Mouse (Mus musculus) T-cell, adult 66 days (primary cell): ENCODE measurements around the gene Sbf2. TPM values are rescaled to one million over a fixed set of nuclear protein-coding genes. Genes with fewer than 3 reads are reported as not detected.

ENCODE experiments used
- total RNA-seq, 2 experiments: library from RNA; stranded (reverse); gene quantifications; 3 replicates in 1 of 2; 4 replicates in 1 of 2; pipeline ENCODE4 v1.2.4; 2023

The Sbf2 gene
- 10 to 100 TPM in 1 of 2 experiments, 1 to 10 TPM in 1; 9.7 to 11.5 TPM for total RNA-seq

GRCm38 (mm10) chr7:110614133-110615063, at the start of gene Sbf2:
TSS of gene Sbf2 (minus strand) at chr7:110614922.

GRCm38 (mm10) chr7:110627486-110628272, 13.0 kb upstream of the Sbf2 start, which contains the start of gene Adm:
TSS of gene Adm (plus strand) at chr7:110627661.

Other genes with a start within 250 kb of the Sbf2 start
- not detected for gene Adm, start 12.7 kb upstream of the Sbf2 start, total RNA-seq
- gene Ampd3, start 153.3 kb upstream of the Sbf2 start, total RNA-seq, result 10 to 100 TPM; 14.1 to 14.5 TPM
- 10 to 100 TPM; 25.1 to 26.7 TPM for gene Rnf141, start 229.5 kb upstream of the Sbf2 start, total RNA-seq
- not detected for gene Lyve1, start 248.3 kb upstream of the Sbf2 start, total RNA-seq